Mouse (Mus musculus) thymus, adult 2 months (tissue): ENCODE measurements around the gene Ints5.

Source experiments
- CTCF ChIP-seq: fragments of 200-500 bp; IDR thresholded peaks from 2 replicates; pipeline ENCODE4 v1.5.1; 2012; ENCODE audit warnings: mild to moderate bottlenecking, control low read depth, low read length, moderate library complexity, borderline replicate concordance; ENCODE audit not compliant: control insufficient read depth, poor library complexity, insufficient read depth; ENCODE audit errors: extremely low read depth
- POLR2A ChIP-seq: fragments of 200-500 bp; IDR thresholded peaks from 2 replicates; pipeline ENCODE4 v1.6.1; 2012; ENCODE audit warnings: mild to moderate bottlenecking, low read length, control low read depth, moderate library complexity; ENCODE audit not compliant: control insufficient read depth, poor library complexity, insufficient read depth; ENCODE audit errors: extremely low read depth

- no peak for TF ChIP-seq CTCF
- no peak for TF ChIP-seq POLR2A
Measured at GRCm38 (mm10) chr19:8944062-8944461, 51.3 kb downstream of the Ints5 start.
